Mouse (Mus musculus) brain, adult 2 months (tissue): ENCODE measurements around the gene Hist1h2ak.
"Not testable (repeated sequence)": the region's sequence is repeated elsewhere in the genome, so short reads cannot be mapped to it uniquely, and the experiment has no call there.

Source experiments
- DNase-seq: peaks from one replicate; pipeline ENCODE4 v3.0.0; 2011; ENCODE audit warnings: low read depth, low spot score

Hist1h2ak gene

GRCm38 (mm10) chr13:21721757-21722372 lies 31.8 kb downstream of the Hist1h2ak start, which contains the start of gene Hist1h2bm:
TSS of gene Hist1h2bm (plus strand) at chr13:21722044.
- DNase-seq, result peak; percentile 96

- not testable (repeated sequence) for DNase-seq
These were observed 32.4 kb downstream of the Hist1h2ak start for GRCm38 (mm10) chr13:21721107-21721756.

- no peak for DNase-seq
These were observed 35.1 kb downstream of the Hist1h2ak start for GRCm38 (mm10) chr13:21718381-21719080.

- DNase-seq, result peak; percentile 97
These were observed 36.0 kb downstream of the Hist1h2ak start, which contains the start of gene Hist1h3h for GRCm38 (mm10) chr13:21717397-21718357. TSS of gene Hist1h3h (plus strand) at chr13:21717659.

- DNase-seq, result peak; percentile 32
These were observed 36.9 kb downstream of the Hist1h2ak start for GRCm38 (mm10) chr13:21716540-21717391.

- DNase-seq, result peak; percentile 97
These were observed 37.6 kb downstream of the Hist1h2ak start, which contains the start of the genes Hist1h2bl and Hist1h2ai for GRCm38 (mm10) chr13:21715864-21716539. TSS of gene Hist1h2bl (minus strand) at chr13:21716143. TSS of gene Hist1h2ai (plus strand) at chr13:21716422.

- peak; percentile 74 for DNase-seq
These were observed 38.3 kb downstream of the Hist1h2ak start for GRCm38 (mm10) chr13:21715131-21715863.

GRCm38 (mm10) chr13:21714725-21715124 lies 38.9 kb downstream of the Hist1h2ak start:
- DNase-seq, result peak; percentile 85

GRCm38 (mm10) chr13:21711698-21712097 lies 41.9 kb downstream of the Hist1h2ak start:
- DNase-seq, result no peak

- DNase-seq, result peak; percentile 77
These were observed 42.7 kb downstream of the Hist1h2ak start for GRCm38 (mm10) chr13:21710821-21711525.

- peak; percentile 93 for DNase-seq
These were observed 43.5 kb downstream of the Hist1h2ak start for GRCm38 (mm10) chr13:21710031-21710711.

GRCm38 (mm10) chr13:21706669-21707068 lies 47.0 kb downstream of the Hist1h2ak start:
- no peak for DNase-seq
